Mouse (Mus musculus) A20 (cell line): ENCODE measurements around the gene Gm4307.
A peak's percentile ranks its signal among the peaks of the same experiment; 100 is the strongest.
"Not testable (repeated sequence)": the region's sequence is repeated elsewhere in the genome, so short reads cannot be mapped to it uniquely, and the experiment has no call there.

ENCODE experiments used
- DNase-seq: peaks from one replicate; pipeline ENCODE4 v3.0.0-alpha.2; 2011; ENCODE audit warnings: low read depth, low spot score

Gm4307 gene

GRCm38 (mm10) chr10:100361038-100361437 lies at the start of gene Gm4307:
Gene Gm4307 (plus strand): TSS chr10:100361338.
- not testable (repeated sequence) for DNase-seq

GRCm38 (mm10) chr10:100335376-100335775 lies 25.8 kb upstream of the Gm4307 start, which contains the start of gene Gm4301:
Gene Gm4301 (plus strand): TSS chr10:100335676.
- not testable (repeated sequence) for DNase-seq

GRCm38 (mm10) chr10:100340536-100340935 lies 20.6 kb upstream of the Gm4307 start, which contains the start of gene Gm4302:
Gene Gm4302 (plus strand): TSS chr10:100340836.
- not testable (repeated sequence) for DNase-seq

- DNase-seq: not testable (repeated sequence)
These were observed 15.5 kb upstream of the Gm4307 start, which contains the start of gene Gm4303 for GRCm38 (mm10) chr10:100345672-100346071. Gene Gm4303 (plus strand): TSS chr10:100345972.

GRCm38 (mm10) chr10:100350793-100351192 lies 10.3 kb upstream of the Gm4307 start, which contains the start of gene Gm4305:
Gene Gm4305 (plus strand): TSS chr10:100351093.
- not testable (repeated sequence) for DNase-seq

GRCm38 (mm10) chr10:100356841-100357240 lies 4.3 kb upstream of the Gm4307 start:
- not testable (repeated sequence) for DNase-seq

GRCm38 (mm10) chr10:100382460-100382859 lies 21.3 kb downstream of the Gm4307 start, which contains the start of gene Gm4312:
Gene Gm4312 (minus strand): TSS chr10:100382560.
- not testable (repeated sequence) for DNase-seq

- DNase-seq: peak; percentile 83
These were observed 41.2 kb downstream of the Gm4307 start for GRCm38 (mm10) chr10:100402301-100402700.
